22 mouse cellular contexts compared by ENCODE assay signal in genomic region chr12:54637033-54637432, GRCm38 (mm10).
"Had no signal": no experiment of that assay in that cellular context is flagged by ENCODE, and none has a peak within 500 bp of the region (broad histone marks: within the 10 kb centered on the region; RNA-seq: fewer than 3 reads in every experiment).

No protein-coding gene starts in this region.

- H3K4me1 ChIP-seq: limb, embryonic 12.5 days; limb, embryonic 15.5 days; neural tube, embryonic 12.5 days; neural tube, embryonic 15.5 days had no signal

- H3K9me3 ChIP-seq: limb, embryonic 12.5 days; limb, embryonic 15.5 days; neural tube, embryonic 12.5 days; neural tube, embryonic 15.5 days had no signal

- DNase-seq: kidney, adult 18-20 months; kidney, adult 9 months; kidney, postnatal 14 days; kidney, postnatal 4 days; left cerebral cortex, postnatal 4 days; liver, postnatal 0 days; lung, embryonic 14.5 days; lung, postnatal 10 days; lung, postnatal 36 days; midbrain, embryonic 14.5 days; right cerebral cortex, adult 18-20 months; right cerebral cortex, postnatal 14 days; spleen, adult 18-20 months; thymus, adult 18-20 months; thymus, postnatal 36 days had no signal

- H3K9ac ChIP-seq: limb, embryonic 12.5 days; limb, embryonic 15.5 days; liver, embryonic 14.5 days; liver, postnatal 0 days; lung, embryonic 14.5 days; neural tube, embryonic 12.5 days; neural tube, embryonic 15.5 days had no signal

- H3K4me2 ChIP-seq: limb, embryonic 12.5 days; limb, embryonic 15.5 days; liver, embryonic 11.5 days; lung, embryonic 14.5 days; midbrain, embryonic 11.5 days; neural tube, embryonic 12.5 days; neural tube, embryonic 15.5 days had no signal

- H3K36me3 ChIP-seq: neural tube, embryonic 12.5 days; neural tube, embryonic 15.5 days had no signal

- ATAC-seq: liver, postnatal 0 days had no signal

- H3K27ac ChIP-seq: limb, embryonic 12.5 days; limb, embryonic 15.5 days; liver, embryonic 14.5 days; neural tube, embryonic 12.5 days; neural tube, embryonic 15.5 days had no signal

- H3K4me3 ChIP-seq: limb, embryonic 12.5 days; limb, embryonic 15.5 days; neural tube, embryonic 12.5 days; neural tube, embryonic 15.5 days had no signal

- H3K27me3 ChIP-seq: limb, embryonic 12.5 days; limb, embryonic 15.5 days; neural tube, embryonic 12.5 days; neural tube, embryonic 15.5 days had no signal
